20 mouse cellular contexts compared by ENCODE assay signal in genomic region chr16:10989361-10989760, GRCm38 (mm10).
DNase-seq lines count a peak whose midpoint lies in the region; ATAC-seq and TF ChIP-seq lines count a peak whose summit lies in the region.
"Had no signal": no experiment of that assay in that cellular context is flagged by ENCODE, and none has a peak within 500 bp of the region (broad histone marks: within the 10 kb centered on the region; RNA-seq: fewer than 3 reads in every experiment).

No protein-coding gene starts in this region.

- TF ChIP-seq POLR2A in kidney, adult 2 months (IDR thresholded peaks at IDR 0.05; ENCODE audit: low read depth, low read length): no peak
- no peak for TF ChIP-seq POLR2A in bone marrow macrophage, adult 2 months (IDR thresholded peaks at IDR 0.05; ENCODE audit: borderline replicate concordance, low read depth, low read length)

- H3K9ac ChIP-seq in liver, postnatal 0 days (replicated peaks): no peak overlapping the region
- H3K9ac ChIP-seq: embryonic facial prominence, embryonic 13.5 days; forebrain, embryonic 15.5 days; heart, embryonic 13.5 days; liver, embryonic 13.5 days; midbrain, embryonic 13.5 days; neural tube, embryonic 13.5 days had no signal

- no peak for TF ChIP-seq CTCF in kidney, adult 2 months (conservative IDR thresholded peaks at IDR 0.05; ENCODE audit: insufficient read depth, insufficient read length, low read depth, low read length)
- TF ChIP-seq CTCF in bone marrow macrophage, adult 2 months (IDR thresholded peaks at IDR 0.05; ENCODE audit: low read depth, low read length): no peak
- TF ChIP-seq CTCF in liver, postnatal 0 days (IDR thresholded peaks at IDR 0.05; ENCODE audit: low read depth): no peak

- TF ChIP-seq EP300 in liver, postnatal 0 days (IDR thresholded peaks at IDR 0.05; ENCODE audit: low read depth): no peak

- H3K9me3 ChIP-seq in liver, postnatal 0 days (ENCODE audit: low read length): no peaks in the 10 kb centered on the region
- H3K9me3 ChIP-seq: forebrain, embryonic 15.5 days; heart, embryonic 13.5 days; liver, embryonic 13.5 days had no signal

- intact Hi-C loops in gastrocnemius, postnatal 14 days (cut with DNase I; ENCODE audit: low total_unique reads): no loop called here

- H3K36me3 ChIP-seq in kidney, adult 2 months (ENCODE audit: control insufficient read depth, insufficient read depth, low read length): no peaks in the 10 kb centered on the region
- peaks cover 6% of the 10 kb centered on the region; the same call in 1 of the 2 replicates for H3K36me3 ChIP-seq in liver, postnatal 0 days (replicated peaks; ENCODE audit: insufficient read depth, low read length)
- H3K36me3 ChIP-seq: liver, embryonic 13.5 days had no signal

- DNase-seq in kidney, adult 2 months: peak; percentile 65
- DNase-seq in kidney, postnatal 4 days: no peak
- DNase-seq in kidney, postnatal 36 days: peak; percentile 34 to 55
- no peak for DNase-seq in kidney, postnatal 14 days
- DNase-seq in liver, postnatal 0 days: peak; percentile 24
- no peak for DNase-seq in gastrocnemius, postnatal 14 days
- DNase-seq: cerebellum, adult 18-20 months; heart, postnatal 10 days; layer of hippocampus, adult 9-11 months; liver, embryonic 13.5 days; thymus, postnatal 36 days had no signal

- peak; percentile 46 for ATAC-seq in liver, postnatal 0 days
- ATAC-seq: CD4-positive, CD25-positive, alpha-beta regulatory T cell, adult 4 months; forebrain, embryonic 15.5 days; hindbrain, embryonic 16.5 days; midbrain, embryonic 13.5 days had no signal

- no peaks in the 10 kb centered on the region for H3K27me3 ChIP-seq in kidney, adult 2 months (replicated peaks; ENCODE audit: control insufficient read depth, insufficient read depth, low read length)
- no peaks in the 10 kb centered on the region for H3K27me3 ChIP-seq in liver, postnatal 0 days (ENCODE audit: insufficient read depth, low read length)
- H3K27me3 ChIP-seq: embryonic facial prominence, embryonic 13.5 days; forebrain, embryonic 15.5 days; heart, embryonic 13.5 days; liver, embryonic 13.5 days; midbrain, embryonic 13.5 days; neural tube, embryonic 13.5 days had no signal

- WGBS in kidney, adult 2 months: 48% methylated on average over 6 of the region's 6 CpGs
- WGBS in liver, postnatal 0 days (ENCODE audit: insufficient replicate concordance): 64% methylated on average over 6 of the region's 6 CpGs

- no peak overlapping the region for H3K4me3 ChIP-seq in kidney, adult 2 months (ENCODE audit: insufficient read depth, low read depth, low read length)
- peak overlapping the region; percentile 66; the same call in 1 of the 2 replicates for H3K4me3 ChIP-seq in bone marrow macrophage, adult 2 months (ENCODE audit: insufficient read depth, low read length)
- no peak overlapping the region for H3K4me3 ChIP-seq in liver, postnatal 0 days (ENCODE audit: low read depth, low read length)
- H3K4me3 ChIP-seq: embryonic facial prominence, embryonic 13.5 days; forebrain, embryonic 10.5 days; forebrain, embryonic 15.5 days; heart, embryonic 13.5 days; liver, embryonic 13.5 days; midbrain, embryonic 13.5 days; neural tube, embryonic 13.5 days had no signal

- H3K27ac ChIP-seq in kidney, adult 2 months (ENCODE audit: insufficient read depth, low read depth, low read length): peak overlapping the region; percentile 34; the same call in 1 of the 2 replicates
- no peak overlapping the region for H3K27ac ChIP-seq in bone marrow macrophage, adult 2 months (ENCODE audit: insufficient read depth, low read depth, low read length)
- H3K27ac ChIP-seq in liver, postnatal 0 days (ENCODE audit: low read depth): peak overlapping the region; percentile 74
- H3K27ac ChIP-seq: embryonic facial prominence, embryonic 13.5 days; forebrain, embryonic 10.5 days; forebrain, embryonic 15.5 days; heart, embryonic 13.5 days; liver, embryonic 13.5 days; midbrain, embryonic 13.5 days; neural tube, embryonic 13.5 days had no signal

- peaks cover 26% of the 10 kb centered on the region; the same call in 1 of the 2 replicates for H3K4me1 ChIP-seq in kidney, adult 2 months (ENCODE audit: control insufficient read depth, insufficient read depth, low read length)
- peaks cover 41% of the 10 kb centered on the region for H3K4me1 ChIP-seq in bone marrow macrophage, adult 2 months (ENCODE audit: control insufficient read depth, insufficient read depth, low read length)
- peaks cover 47% of the 10 kb centered on the region for H3K4me1 ChIP-seq in liver, postnatal 0 days (ENCODE audit: insufficient read depth)

- peak overlapping the region; percentile 48 for H3K4me2 ChIP-seq in liver, postnatal 0 days (ENCODE audit: low read depth, low read length)
- H3K4me2 ChIP-seq: embryonic facial prominence, embryonic 13.5 days; forebrain, embryonic 15.5 days; heart, embryonic 13.5 days; liver, embryonic 13.5 days; midbrain, embryonic 13.5 days; neural tube, embryonic 13.5 days had no signal

Comparison
In these comparisons a context has a peak if more than half of its experiments do, and no peak if none do; other contexts are left out.
1. DNase-seq: peak in kidney, adult 2 months (single experiment), kidney, postnatal 36 days (2 of 2) and liver, postnatal 0 days (single experiment); none in kidney, postnatal 4 days (0 of 2), kidney, postnatal 14 days (single experiment) and gastrocnemius, postnatal 14 days (single experiment).